Mouse (Mus musculus) midbrain, postnatal 0 days (tissue): Measurements from ENCODE around the gene Sar1a. TPM values are rescaled to one million over a fixed set of nuclear protein-coding genes. Genes with fewer than 3 reads are reported as not detected.

Experiments
- ATAC-seq: fragments of 200-750 bp; cut with Nextera tagmentation; 2 replicates; pipeline ENCODE4 v1.8.0; 2017; ENCODE audit warnings: moderate number of reproducible peaks, mild to moderate bottlenecking, moderate TSS enrichment, moderate library complexity; ENCODE audit not compliant: low FRiP score
- DNase-seq: peaks from one replicate; pipeline ENCODE4 v3.0.0-alpha.2; 2015; ENCODE audit warnings: low spot score
- H3K27ac ChIP-seq: fragments of 300-500 bp; sonication (generic); 2 replicates; pipeline ENCODE4 v1.5.1; 2014; ENCODE audit warnings: low read depth, mild to moderate bottlenecking, low read length, mixed read lengths
- H3K27me3 ChIP-seq: fragments of 300-500 bp; sonication (generic); 2 replicates; pipeline ENCODE4 v1.6.1; 2014; ENCODE audit warnings: low read length, control low read depth, mixed read lengths; ENCODE audit not compliant: insufficient read depth
- H3K36me3 ChIP-seq: fragments of 300-500 bp; sonication (generic); 2 replicates; pipeline ENCODE4 v1.6.1; 2014; ENCODE audit warnings: low read length, control low read depth, mixed read lengths; ENCODE audit not compliant: insufficient read depth
- H3K4me1 ChIP-seq: fragments of 300-500 bp; sonication (generic); 2 replicates; pipeline ENCODE4 v1.6.1; 2014; ENCODE audit warnings: mild to moderate bottlenecking, control low read depth, antibody characterized with exemption, low read length, mixed read lengths; ENCODE audit not compliant: insufficient read depth
- H3K4me2 ChIP-seq: fragments of 300-500 bp; sonication (generic); 2 replicates; pipeline ENCODE4 v1.6.1; 2014; ENCODE audit warnings: low read depth, mild to moderate bottlenecking, low read length, mixed read lengths; ENCODE audit not compliant: poor library complexity, severe bottlenecking
- H3K4me3 ChIP-seq: fragments of 300-500 bp; sonication (generic); 2 replicates; pipeline ENCODE4 v1.5.1; 2014; ENCODE audit warnings: low read depth, mild to moderate bottlenecking, low read length, moderate library complexity
- H3K9ac ChIP-seq: fragments of 300-500 bp; sonication (generic); replicated peaks from 2 replicates; pipeline ENCODE4 v1.6.1; 2014; ENCODE audit warnings: mild to moderate bottlenecking, low read length, moderate library complexity, mixed read lengths; ENCODE audit not compliant: poor library complexity, severe bottlenecking
- H3K9me3 ChIP-seq: fragments of 300-500 bp; sonication (generic); 2 replicates; pipeline ENCODE4 v1.6.1; 2016; ENCODE audit warnings: low read length, control low read depth
- CTCF ChIP-seq: IDR thresholded peaks from 2 replicates; pipeline ENCODE4 v1.5.1; 2016; ENCODE audit warnings: antibody characterized with exemption, mild to moderate bottlenecking
- WGBS: fragments of 180-500 bp; shearing (Covaris S2); extraction: QIAGEN DNeasy Blood & Tissue Kit; methylation state at CpG from one replicate; pipeline ENCODE4 v1.1.7; 2014; 5-methylcytosine and 5-hydroxymethylcytosine counted together
- polyA plus RNA-seq: library from polyadenylated mRNA; unstranded; fragments of >200 nt; fragmentation: Nextera tagmentation; extraction: Ambion mirVana; gene quantifications from 2 replicates; pipeline ENCODE4 v1.2.1, GENCODE M21; 2015
- total RNA-seq: library from RNA; depleted of rRNA; stranded (reverse); fragments of >200 nt; gene quantifications from 2 replicates; pipeline ENCODE4 v1.2.3, GENCODE M21; 2014

The Sar1a gene
- total and polyA plus RNA-seq, 2 experiments from 2014 or later = 141 to 197 TPM

GRCm38 (mm10) chr10:61729181-61729580, 49.1 kb downstream of the Sar1a start:
- no peak for TF ChIP-seq CTCF
- ATAC-seq (no peak), DNase-seq (no peak)
- no peak overlapping the region for H3K4me2 ChIP-seq
- 88% methylated on average over 11 of the region's 11 CpGs for WGBS
- peaks cover 3% of the 10 kb centered on the region; the same call in 1 of the 2 replicates for H3K36me3 ChIP-seq
- H3K9me3 ChIP-seq = no peaks in the 10 kb centered on the region
- H3K4me3 ChIP-seq = no peak overlapping the region
- H3K9ac ChIP-seq = no peak overlapping the region
- H3K27me3 ChIP-seq = no peaks in the 10 kb centered on the region
- no peak overlapping the region for H3K27ac ChIP-seq
- H3K4me1 ChIP-seq = no peaks in the 10 kb centered on the region

GRCm38 (mm10) chr10:61730171-61730570, 50.1 kb downstream of the Sar1a start:
- no peak for DNase-seq
- no peak for ATAC-seq
- H3K4me3 ChIP-seq = no peak overlapping the region
- no peaks in the 10 kb centered on the region for H3K9me3 ChIP-seq
- H3K9ac ChIP-seq = no peak overlapping the region
- no peak overlapping the region for H3K4me2 ChIP-seq
- TF ChIP-seq CTCF = no peak
- no peaks in the 10 kb centered on the region for H3K4me1 ChIP-seq
- peaks cover 3% of the 10 kb centered on the region; the same call in 1 of the 2 replicates for H3K36me3 ChIP-seq
- no peak overlapping the region for H3K27ac ChIP-seq
- no peaks in the 10 kb centered on the region for H3K27me3 ChIP-seq
- WGBS = 97% methylated on average over 6 of the region's 6 CpGs

- no peaks in the 10 kb centered on the region for H3K9me3 ChIP-seq
- peaks cover 16% of the 10 kb centered on the region for H3K36me3 ChIP-seq
- H3K27ac ChIP-seq = no peak overlapping the region
- no peak overlapping the region for H3K4me2 ChIP-seq
- 37% methylated on average over 3 of the region's 3 CpGs for WGBS
- no peak overlapping the region for H3K4me3 ChIP-seq
- DNase-seq (no peak), ATAC-seq (no peak)
- TF ChIP-seq CTCF = peak; percentile 80
- no peak overlapping the region for H3K9ac ChIP-seq
- no peaks in the 10 kb centered on the region for H3K27me3 ChIP-seq
- no peaks in the 10 kb centered on the region for H3K4me1 ChIP-seq
Observed at GRCm38 (mm10) chr10:61734377-61734776, 54.3 kb downstream of the Sar1a start.

GRCm38 (mm10) chr10:61736671-61737078, 56.6 kb downstream of the Sar1a start:
- 70% methylated on average over 10 of the region's 10 CpGs for WGBS
- no peaks in the 10 kb centered on the region for H3K9me3 ChIP-seq
- peaks cover 33% of the 10 kb centered on the region for H3K36me3 ChIP-seq
- TF ChIP-seq CTCF = no peak
- no peak overlapping the region for H3K27ac ChIP-seq
- DNase-seq = no peak
- H3K27me3 ChIP-seq = no peaks in the 10 kb centered on the region
- no peak overlapping the region for H3K9ac ChIP-seq
- H3K4me1 ChIP-seq = no peaks in the 10 kb centered on the region
- H3K4me2 ChIP-seq = no peak overlapping the region
- no peak overlapping the region for H3K4me3 ChIP-seq
- no peak for ATAC-seq

GRCm38 (mm10) chr10:61737537-61737936, 57.4 kb downstream of the Sar1a start:
- no peak overlapping the region for H3K4me3 ChIP-seq
- H3K27ac ChIP-seq = no peak overlapping the region
- DNase-seq (no peak), ATAC-seq (no peak)
- no peak overlapping the region for H3K9ac ChIP-seq
- H3K27me3 ChIP-seq = no peaks in the 10 kb centered on the region
- H3K4me2 ChIP-seq = no peak overlapping the region
- no peaks in the 10 kb centered on the region for H3K9me3 ChIP-seq
- H3K36me3 ChIP-seq = peaks cover 40% of the 10 kb centered on the region
- no peaks in the 10 kb centered on the region for H3K4me1 ChIP-seq
- no peak for TF ChIP-seq CTCF
- 95% methylated on average over 1 of the region's 1 CpGs for WGBS

GRCm38 (mm10) chr10:61738126-61738525, 58.0 kb downstream of the Sar1a start:
- H3K4me1 ChIP-seq = no peaks in the 10 kb centered on the region
- no peaks in the 10 kb centered on the region for H3K9me3 ChIP-seq
- 93% methylated on average over 4 of the region's 4 CpGs for WGBS
- no peak for DNase-seq
- no peak overlapping the region for H3K9ac ChIP-seq
- peaks cover 46% of the 10 kb centered on the region for H3K36me3 ChIP-seq
- ATAC-seq = no peak
- no peak overlapping the region for H3K4me3 ChIP-seq
- no peak overlapping the region for H3K27ac ChIP-seq
- no peaks in the 10 kb centered on the region for H3K27me3 ChIP-seq
- no peak for TF ChIP-seq CTCF
- no peak overlapping the region for H3K4me2 ChIP-seq
